Mouse (Mus musculus): ENCODE measurements around the gene Txndc17.
"Not testable (repeated sequence)": the region's sequence is repeated elsewhere in the genome, so short reads cannot be mapped to it uniquely, and the experiment has no call there.

The Txndc17 gene

DNA sequence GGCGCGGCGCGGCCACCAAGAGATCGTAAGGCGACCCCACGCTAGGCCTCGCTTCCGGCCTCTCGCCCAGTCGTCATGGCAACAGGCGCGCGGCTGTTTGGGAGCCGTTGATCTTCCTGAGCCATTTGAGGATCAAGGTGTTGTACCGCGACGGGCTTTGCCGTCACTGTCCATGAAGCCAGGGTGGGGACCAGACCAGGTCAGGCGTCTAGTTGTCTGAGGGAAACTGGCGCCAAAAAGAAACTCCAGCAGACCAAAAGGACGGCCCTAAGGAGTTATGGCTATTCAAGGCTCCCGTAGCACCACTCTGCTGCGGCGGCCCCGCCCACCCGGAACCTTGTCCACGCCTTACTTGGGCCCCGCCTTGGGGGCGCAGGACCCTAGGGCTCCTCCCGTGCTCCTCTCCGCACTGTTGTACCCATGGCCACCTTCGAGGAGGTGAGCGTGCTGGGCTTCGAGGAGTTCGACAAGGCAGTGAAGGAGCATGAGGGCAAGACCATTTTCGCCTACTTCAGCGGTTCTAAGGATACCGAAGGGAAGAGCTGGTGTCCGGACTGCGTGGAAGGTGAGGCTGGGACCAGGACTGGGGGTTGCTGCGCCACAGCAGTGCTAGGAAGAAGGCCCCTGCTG lies at the start of gene Txndc17, which contains the start of gene 4933427D14Rik:
TSS of gene Txndc17 (plus strand) at position 344 of the 630 bp plus-strand sequence.
TSS of gene 4933427D14Rik (minus strand) at position 256 of the 630 bp plus-strand sequence.
- DNase-seq: peak; percentile 92

DNA sequence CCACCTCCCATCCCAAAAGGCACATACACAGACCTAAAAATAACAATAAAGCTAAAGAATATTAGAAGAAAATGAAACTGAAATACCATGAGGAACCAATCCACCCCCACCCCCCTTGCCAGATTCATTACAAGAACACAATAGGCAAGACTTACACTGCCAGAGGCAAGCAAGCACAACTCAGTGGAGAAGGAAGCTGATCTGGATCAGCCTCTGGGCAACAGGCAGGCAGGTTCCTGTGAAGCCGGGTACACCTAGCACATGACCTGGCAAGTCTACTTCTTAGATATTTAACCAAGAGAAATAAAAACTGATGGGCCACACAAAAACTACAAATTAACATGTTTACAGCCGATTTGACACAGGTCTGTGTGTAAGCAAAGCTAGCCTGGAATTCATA lies 44.1 kb upstream of the Txndc17 start:
- DNase-seq: no peak

DNA sequence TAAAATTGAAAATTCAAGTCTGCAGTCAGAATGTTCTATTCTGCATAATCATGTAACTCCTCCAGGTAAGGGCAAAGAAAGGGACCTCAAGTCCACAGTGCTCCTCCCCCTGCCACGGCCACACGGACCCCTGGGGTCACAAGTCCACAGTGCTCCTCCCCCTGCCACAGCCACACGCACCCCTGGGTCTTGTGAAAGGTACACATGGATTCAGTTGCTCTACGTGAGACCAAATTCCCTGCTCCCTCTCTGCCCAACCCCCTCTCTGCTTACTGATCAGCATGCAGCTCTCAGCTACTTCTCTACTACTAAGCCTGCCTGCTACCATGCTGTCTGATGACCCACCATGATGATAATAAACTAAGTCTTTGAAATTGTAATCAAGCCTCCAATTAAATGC lies 37.5 kb upstream of the Txndc17 start:
- no peak for DNase-seq

DNA sequence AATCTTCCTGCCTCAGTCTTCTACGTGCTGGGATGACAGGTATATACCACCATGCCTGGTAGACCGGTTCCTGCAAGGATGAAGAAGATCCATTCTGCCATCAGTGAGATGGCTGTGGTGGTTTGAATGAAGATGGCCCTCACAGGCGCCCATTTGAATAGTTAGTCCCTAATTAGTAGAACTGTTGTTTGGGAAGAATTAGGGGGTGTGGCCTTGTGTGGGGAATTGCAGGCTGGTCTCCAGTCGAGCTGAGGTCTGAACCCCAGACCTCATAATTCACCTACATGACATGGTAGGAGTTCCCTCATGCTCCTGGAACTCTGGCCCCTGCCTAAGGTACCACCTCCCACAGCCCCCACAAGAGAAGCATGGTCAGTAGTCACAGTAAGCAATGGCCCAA lies 35.4 kb upstream of the Txndc17 start:
- not testable (repeated sequence) for DNase-seq

DNA sequence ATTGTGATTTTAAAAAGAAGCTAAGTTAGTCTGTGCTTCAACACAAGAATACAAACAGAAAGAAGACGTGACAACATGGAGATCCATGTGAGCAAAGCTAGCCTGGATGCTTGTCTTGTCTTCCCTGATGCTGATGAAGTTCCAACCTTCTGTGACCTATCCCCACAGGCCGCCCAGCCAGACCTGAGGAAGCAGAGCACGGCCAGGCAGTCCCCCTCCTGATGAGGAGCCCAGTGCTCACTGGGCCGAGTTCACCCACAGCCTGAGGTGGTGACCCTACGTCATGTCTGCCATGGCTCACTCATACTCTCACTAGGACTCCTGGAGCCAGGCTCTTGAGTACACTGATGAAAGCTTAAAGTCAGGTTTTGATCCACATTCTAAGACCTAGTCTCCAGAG lies 33.8 kb upstream of the Txndc17 start:
- no peak for DNase-seq

DNA sequence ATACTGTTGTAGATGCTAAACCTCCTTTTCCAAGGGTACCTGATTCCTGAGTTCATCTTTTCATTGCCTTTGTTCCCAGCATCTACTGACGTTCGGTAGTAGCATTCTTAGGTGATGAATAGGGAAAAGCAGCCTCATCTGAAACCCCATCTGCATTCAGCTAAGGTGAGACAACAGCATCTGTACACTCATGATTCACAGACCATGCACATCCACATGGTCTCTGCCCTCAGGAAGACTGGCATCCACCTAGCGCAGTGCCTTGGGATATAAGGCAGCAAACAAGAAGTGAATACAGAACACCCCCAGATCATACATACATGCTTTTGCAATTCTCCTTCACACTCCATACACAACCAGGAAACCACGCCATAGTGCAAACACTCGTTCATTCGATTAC lies 32.6 kb upstream of the Txndc17 start:
- DNase-seq: no peak

DNA sequence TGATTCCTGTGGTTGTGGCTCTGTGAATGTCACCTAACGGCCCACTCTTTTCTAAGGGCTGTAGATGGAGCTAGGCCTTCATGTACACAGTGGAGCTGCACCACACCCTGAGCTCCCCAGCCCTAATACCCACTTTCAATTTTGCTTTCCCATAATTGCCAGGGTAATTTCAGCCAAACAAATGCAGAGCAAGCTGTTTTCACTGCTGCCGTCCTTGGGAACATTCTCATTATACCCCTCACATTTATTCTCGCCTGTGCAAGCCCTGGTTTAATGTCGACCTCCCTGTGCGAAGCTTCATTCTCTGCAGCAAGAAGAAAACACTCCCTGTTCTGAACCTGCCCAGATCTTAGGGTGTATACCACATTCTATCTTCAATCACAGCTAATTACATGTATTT lies 31.4 kb upstream of the Txndc17 start:
- DNase-seq: no peak

DNA sequence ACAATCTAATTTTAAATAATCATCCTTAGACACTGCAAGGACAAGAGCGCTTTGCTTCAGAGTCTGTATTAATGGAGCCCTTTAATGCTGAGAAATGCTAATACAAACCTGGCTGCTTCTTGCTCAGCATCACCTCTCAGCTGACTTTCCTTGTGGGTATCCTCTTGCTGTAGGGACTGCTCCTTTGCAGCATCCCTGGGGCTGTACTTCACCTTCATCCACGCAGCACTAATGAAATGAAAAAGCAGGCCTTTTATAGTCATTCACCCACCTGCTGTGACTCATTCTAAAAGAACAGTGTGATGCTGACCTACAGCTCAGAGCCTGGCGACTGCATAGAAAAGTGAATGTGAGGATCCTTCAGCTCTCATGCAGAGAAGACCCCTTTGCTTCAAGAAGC lies 30.8 kb upstream of the Txndc17 start:
- peak; percentile 41 for DNase-seq

DNA sequence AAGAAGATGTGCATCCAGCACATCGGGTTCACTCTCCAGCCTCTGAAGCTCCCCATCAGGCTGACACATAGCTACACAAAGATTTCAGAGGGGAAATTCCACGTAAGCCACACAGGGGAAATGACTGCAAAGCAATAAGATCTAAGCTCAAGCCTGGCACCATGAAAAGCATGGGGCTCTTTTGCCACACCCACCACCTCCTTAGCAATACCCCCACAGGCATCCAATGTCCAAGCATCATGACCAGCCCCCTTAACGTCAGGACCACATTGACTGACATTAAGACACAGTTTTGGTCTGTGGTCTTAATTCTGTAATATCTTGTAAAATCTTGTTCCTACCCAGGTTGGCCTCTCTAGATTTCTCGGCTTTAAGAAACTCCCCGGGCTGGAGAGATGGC lies 26.8 kb upstream of the Txndc17 start:
- DNase-seq: no peak

DNA sequence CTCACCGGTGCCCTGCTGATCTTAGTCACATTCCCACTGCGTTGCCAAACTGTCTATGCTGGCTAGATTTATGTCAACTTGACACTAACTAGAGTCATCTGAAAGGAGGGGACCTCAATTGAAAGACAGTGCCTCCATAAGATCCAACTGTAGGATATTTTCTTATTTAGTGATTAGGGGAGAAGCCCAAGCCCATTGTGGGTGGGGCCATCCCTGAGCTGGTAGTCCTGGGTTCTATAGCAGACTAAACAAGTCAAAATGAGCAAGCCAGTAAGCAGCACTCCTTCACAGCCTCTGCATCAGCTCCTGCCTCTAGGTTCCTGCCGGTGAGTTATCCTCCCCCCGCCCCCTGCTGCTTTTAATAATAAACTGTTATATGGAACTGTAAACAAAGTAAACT lies 26.2 kb upstream of the Txndc17 start:
- DNase-seq: no peak

DNA sequence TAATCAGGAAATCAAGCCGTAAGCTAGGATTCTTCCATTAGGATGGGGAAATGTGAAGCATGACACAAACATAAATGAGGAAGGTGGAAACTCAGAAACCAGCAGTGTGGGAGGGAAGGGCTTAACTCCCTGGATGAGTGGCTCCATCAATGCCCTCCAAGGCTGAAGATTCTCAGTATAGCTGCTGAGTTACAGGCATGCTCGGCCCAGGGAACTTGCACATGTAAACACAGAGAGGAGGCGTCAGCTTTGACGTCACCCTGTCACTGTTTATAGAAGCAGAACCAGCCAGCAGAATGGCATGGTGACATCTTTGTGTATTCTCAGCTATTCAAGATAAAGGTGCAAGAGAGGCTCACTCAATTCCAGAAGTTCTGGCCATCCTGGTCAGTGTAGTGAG lies 23.1 kb upstream of the Txndc17 start:
- DNase-seq: no peak

DNA sequence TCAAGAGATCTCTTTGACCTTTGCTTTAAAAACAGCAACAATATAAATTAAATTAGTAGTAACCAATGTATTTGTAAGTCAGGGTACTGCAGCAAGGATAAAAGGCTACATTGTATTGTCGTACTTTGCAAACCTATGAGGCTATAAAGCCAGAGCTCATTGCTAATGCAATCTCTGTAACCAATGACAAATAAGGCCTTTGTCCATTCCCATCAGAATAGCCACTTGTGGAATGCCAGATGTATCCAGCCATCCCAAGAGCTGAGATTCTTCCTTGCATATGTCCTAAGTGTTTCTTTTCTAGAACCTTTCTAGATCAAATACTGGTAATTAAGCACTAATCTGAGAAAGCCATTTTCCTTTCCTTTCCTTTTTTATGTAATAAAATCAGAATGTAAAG lies 16.5 kb upstream of the Txndc17 start:
- DNase-seq: no peak

DNA sequence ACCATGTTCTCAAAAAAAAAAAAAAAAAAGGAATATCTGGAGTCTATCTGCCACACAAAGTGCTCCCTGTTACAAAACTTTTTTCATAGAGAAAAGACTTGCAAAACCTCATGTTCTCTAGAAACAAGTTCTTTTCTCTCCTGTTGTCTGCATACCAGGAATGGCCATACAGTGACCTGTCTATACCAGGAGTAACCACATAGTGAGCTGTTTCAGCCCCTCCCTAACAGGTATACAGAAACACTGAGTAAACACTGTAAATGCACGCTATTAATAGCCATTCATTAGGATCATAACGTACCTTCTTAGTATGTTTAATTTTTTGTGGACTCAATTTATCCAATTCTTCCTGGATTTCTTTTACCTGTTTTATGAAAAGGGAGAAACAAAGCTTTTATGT lies 13.1 kb upstream of the Txndc17 start:
- no peak for DNase-seq

DNA sequence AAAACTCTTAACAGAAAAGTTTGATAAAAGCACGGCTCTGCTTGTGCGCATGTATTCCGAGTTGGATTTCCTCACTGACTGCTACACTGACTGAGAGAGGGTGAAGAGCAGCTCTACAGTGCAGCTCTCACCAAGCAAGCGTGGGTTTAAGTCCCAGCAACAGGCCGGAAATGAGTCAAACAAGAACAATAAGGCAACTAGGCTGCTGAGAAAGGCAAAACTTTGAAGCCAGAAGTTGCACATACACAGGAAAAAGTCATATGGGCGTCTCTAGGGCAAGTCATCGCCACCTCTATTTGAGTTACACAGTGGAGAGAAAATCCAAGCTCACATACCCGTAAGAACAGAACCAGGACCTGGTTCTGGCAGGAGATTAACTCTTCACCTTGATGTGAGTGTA lies 10.8 kb upstream of the Txndc17 start:
- DNase-seq: no peak

DNA sequence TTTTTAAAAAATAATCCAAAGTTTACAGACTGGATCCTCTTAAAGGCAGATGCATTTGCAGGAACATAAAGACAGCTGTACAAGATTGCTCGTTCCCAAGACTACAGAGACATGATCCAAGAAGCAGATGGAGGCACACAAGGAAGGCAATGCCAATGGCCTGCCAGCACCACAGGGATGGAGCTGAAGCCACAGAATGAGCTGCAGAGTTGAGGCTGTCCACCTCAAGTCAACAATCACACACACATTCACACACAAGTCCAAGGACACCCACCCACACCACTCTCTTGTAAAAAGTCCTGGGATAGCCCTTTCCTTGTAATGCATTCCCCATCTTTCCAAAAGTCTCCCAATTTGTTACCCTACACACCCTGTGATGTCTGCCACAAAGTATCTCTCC lies 3.9 kb upstream of the Txndc17 start:
- DNase-seq: no peak

DNA sequence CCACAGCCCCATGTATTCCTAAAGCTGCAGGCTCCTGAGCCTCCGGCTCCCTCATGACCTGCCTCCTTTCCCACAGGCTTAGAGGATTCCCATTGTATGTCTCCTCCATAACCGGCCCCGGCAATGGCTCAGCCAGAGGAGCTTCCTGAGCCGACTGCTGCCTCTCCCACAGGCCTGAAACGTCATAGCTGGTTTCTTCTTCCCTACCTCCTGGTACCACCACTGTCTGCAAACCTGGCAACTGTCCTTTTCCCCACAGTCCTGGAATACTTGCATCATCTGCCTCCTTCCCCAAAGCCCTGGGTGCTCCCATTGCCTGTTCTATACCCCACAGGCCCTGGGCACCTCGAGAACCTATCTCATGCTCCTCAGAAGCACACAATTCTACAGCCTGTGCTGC lies 2.1 kb upstream of the Txndc17 start:
- no peak for DNase-seq

DNA sequence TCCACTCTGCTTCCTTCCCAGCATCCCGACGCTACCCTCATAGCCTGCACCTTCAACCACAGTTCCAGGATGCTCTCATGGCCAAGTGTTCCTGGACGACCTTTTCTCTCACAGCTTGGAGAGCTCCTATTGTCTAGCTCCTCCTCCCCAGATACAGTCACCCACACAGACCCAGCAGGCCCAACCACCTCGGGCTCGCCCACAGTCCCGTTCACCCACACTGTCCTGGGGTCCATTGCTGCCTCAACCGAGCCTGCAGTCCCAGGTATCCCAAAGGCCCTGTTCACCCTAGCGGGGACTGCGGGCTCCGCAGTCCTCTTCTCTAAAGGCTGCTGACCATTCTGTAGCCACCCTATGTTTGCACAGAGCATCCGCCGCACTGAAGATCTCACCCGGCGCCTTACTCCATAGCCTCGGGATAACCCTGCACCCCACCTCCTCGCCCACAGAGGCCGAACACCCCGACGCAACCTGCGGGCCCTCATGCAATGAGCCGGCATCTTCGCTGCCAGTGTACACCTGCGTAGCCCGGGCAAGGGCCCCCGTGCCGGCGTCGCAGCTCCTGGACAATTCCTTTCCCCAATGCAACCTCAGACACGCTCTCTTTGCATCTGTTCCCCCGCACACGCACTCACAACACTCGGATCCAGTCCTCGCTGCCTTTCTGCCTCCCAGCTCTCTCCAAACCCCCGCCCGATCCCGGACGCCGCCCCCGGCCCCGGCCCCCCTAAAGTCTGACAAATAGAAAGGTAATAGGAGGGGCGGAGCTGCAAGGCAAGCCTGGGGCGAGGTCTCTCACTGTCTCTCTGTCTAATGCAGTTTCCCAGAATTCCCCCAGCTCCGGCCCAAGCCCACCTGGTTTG lies 775 bp upstream of the Txndc17 start, which contains the start of gene Gm43951:
TSS of gene Gm43951 (minus strand) at position 500 of the 863 bp plus-strand sequence.
- peak; percentile 56 for DNase-seq

DNA sequence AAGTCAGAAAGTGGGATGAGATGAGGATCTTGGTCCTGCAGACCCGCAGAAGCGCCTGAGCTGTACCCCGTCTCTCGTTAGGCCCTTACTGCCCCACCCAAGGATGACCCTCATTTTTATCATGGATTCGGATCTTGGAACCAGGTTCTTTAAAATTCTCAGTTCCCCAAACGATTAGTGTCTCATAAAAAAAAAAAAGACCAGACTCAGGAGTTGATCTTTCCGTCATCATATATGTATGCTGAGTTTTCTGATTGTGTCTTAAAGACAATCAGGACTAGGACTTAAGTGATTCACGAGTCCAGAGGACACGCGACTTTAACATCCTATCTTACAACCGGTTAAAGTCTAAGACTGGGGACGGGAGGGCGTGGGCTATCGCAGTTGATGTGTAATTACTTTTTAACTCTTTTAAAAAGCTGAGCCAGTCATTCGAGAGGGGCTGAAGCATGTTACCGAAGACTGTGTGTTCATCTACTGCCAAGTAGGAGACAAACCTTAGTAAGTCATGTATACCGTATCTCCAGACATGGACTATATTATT lies 559 bp downstream of the Txndc17 start:
- DNase-seq: no peak

DNA sequence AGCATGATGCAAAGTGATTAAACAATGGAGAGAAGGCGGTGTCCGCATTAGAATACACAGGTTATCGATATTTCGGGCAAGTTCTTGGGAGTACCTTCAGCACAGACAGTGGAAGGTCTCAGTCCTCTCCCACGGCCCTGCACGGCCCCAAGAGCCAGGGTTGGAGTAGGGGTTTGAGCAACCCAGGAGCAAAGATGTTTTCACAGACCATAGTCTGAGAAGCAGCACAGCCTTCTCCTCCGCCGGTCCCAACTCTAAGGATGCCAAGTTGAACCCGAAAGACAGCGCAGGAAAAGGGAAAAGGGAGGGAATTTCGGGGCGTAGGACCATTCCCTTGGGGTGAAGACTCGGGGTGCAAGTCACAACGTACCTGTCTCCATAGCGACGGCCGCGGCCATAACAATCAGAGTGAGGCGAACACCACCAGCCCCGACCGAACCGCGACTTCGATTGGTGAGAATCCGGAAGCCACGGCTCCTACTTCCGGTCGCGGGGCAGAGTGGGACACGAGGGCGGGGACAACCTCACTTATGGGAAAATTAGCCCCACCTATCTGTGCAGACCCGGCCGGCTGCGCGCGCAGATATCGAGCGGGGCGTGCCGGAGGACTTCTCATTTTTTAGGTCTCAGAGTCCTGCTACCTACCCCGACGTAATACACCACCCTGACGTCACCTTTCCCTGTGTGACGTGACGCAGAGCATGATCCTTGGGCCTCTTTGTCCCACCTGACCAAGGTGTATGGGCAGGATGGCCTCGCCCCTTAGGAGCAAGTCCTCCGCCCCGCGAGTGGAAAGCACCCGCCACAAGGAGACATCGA lies 7.5 kb downstream of the Txndc17 start:
- peak; percentile 98 for DNase-seq

DNA sequence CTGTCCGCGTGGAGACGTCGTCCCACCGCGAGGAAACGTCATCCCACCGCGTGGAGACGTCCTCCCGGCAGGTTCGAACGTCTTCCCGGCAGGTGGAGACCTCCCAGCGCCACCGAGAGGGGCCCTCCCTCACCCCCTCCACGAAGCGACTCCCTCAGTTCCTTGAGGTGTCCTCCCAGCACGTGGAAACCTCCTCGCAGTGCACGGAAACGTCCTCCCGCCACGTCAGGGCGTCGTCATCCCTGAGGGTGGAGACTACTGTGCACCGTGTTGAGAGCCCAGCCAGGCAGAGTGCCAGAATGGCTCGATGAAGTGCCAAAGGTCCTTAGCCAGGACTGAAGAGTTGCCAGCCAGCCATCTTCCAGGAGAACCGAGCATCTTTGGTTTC lies 8.1 kb downstream of the Txndc17 start, which contains the start of gene Med31:
TSS of gene Med31 (minus strand) at position 183 of the 388 bp plus-strand sequence.
- peak; percentile 68 for DNase-seq

DNA sequence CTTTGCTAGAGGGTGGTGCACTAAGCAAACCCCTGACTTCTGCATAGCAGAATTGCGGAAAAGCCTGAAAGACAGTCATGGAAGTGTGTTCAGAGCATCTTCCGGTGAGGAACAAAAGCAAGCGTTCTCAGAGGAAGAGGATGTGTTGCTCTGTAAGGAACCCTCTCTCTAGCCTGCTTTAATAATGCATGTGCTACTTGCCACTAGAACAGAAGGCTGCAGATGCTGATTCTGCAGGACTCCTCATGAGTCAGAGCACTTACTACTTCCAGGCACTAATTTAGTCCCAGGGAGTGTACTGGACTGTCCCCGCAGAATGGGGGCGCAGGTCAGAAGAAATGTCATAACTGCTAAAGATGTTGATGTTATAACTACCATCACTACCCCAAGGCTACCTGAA lies 9.8 kb downstream of the Txndc17 start:
- no peak for DNase-seq

DNA sequence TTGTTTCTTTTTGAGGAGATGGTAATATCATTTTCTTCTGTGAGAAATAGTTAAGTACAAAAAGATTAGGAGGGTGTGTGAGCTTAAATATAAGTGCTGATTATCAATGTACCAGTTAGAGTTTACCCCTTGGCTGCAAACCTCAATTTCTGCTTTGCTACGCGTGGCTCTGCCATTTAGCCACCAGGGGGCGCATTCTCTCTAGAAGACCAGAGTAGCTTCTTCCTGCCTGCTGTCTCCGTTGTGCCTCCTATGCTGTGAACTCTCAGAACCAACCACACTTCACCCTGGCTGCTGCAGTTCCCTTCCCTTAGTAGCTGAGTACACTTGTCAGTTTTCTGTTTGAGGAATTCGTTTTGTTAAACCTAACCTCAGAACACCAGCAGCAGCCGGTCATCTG lies 13.9 kb downstream of the Txndc17 start:
- peak; percentile 89 for DNase-seq

DNA sequence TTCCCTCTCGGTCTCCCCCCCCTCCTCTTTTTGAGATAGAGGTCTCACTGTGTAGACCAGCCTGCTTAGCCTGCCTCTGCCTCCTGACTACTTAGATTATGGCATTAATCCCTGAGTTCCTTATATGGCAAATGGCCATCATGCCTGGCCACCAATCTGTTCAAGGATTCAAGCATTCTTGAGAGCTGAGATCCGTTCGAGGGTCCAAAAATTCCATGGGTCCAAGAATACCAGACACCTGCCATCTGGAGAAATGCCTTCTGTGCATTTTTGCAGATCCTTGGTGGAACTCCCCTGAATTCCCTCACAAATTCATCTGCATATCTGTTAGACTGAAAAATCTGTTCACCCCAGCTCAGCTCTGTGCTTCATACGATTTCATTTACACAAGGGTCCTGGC lies 16.1 kb downstream of the Txndc17 start:
- no peak for DNase-seq

Data from embryo, embryonic 11 days (tissue).